Mouse (Mus musculus) midbrain, embryonic 14.5 days (tissue): ENCODE results near the gene Zbtb40. TPM values are rescaled to one million over a fixed set of nuclear protein-coding genes. Genes with fewer than 3 reads are reported as not detected.

Source experiments
- ATAC-seq: fragments of 200-750 bp; cut with Nextera tagmentation; 2 replicates; pipeline ENCODE4 v1.8.0; 2017; ENCODE audit warnings: moderate number of reproducible peaks, moderate library complexity; ENCODE audit not compliant: low FRiP score, low TSS enrichment
- DNase-seq: peaks from one replicate; pipeline ENCODE4 v3.0.0-alpha.2; 2015
- H3K27ac ChIP-seq: fragments of 300-500 bp; sonication (generic); replicated peaks from 2 replicates; pipeline ENCODE4 v1.5.1; 2014; ENCODE audit warnings: mild to moderate bottlenecking, low read depth, low read length, moderate library complexity
- H3K27me3 ChIP-seq: fragments of 300-500 bp; sonication (generic); 2 replicates; pipeline ENCODE4 v1.6.1; 2014; ENCODE audit warnings: low read length, control low read depth, mixed read lengths; ENCODE audit not compliant: control insufficient read depth, insufficient read depth
- H3K36me3 ChIP-seq: fragments of 300-500 bp; sonication (generic); 2 replicates; pipeline ENCODE4 v1.6.1; 2014; ENCODE audit warnings: low read length, control low read depth; ENCODE audit not compliant: control insufficient read depth, insufficient read depth
- H3K4me1 ChIP-seq: fragments of 300-500 bp; sonication (generic); 2 replicates; pipeline ENCODE4 v1.6.1; 2014; ENCODE audit warnings: mild to moderate bottlenecking, antibody characterized with exemption, low read length, control low read depth; ENCODE audit not compliant: control insufficient read depth, insufficient read depth
- H3K4me2 ChIP-seq: fragments of 300-500 bp; sonication (generic); 2 replicates; pipeline ENCODE4 v1.6.1; 2014; ENCODE audit warnings: mild to moderate bottlenecking, low read length, moderate library complexity
- H3K4me3 ChIP-seq: fragments of 300-500 bp; sonication (generic); replicated peaks from 2 replicates; pipeline ENCODE4 v1.5.1; 2014; ENCODE audit warnings: low read depth, low read length
- H3K9ac ChIP-seq: fragments of 300-500 bp; sonication (generic); replicated peaks from 2 replicates; pipeline ENCODE4 v1.6.1; 2014; ENCODE audit warnings: mild to moderate bottlenecking, low read length, moderate library complexity
- H3K9me3 ChIP-seq: fragments of 300-500 bp; sonication (generic); 2 replicates; pipeline ENCODE4 v1.6.1; 2016; ENCODE audit warnings: low read length, control low read depth, mixed read lengths; ENCODE audit not compliant: control insufficient read depth
- WGBS: fragments of 180-500 bp; shearing (Covaris S2); extraction: QIAGEN DNeasy Blood & Tissue Kit; methylation state at CpG from one replicate; pipeline ENCODE4 v1.1.7; 2014; 5-methylcytosine and 5-hydroxymethylcytosine counted together
- polyA plus RNA-seq: library from polyadenylated mRNA; unstranded; fragments of >200 nt; fragmentation: Nextera tagmentation; extraction: Ambion mirVana; gene quantifications from 2 replicates; pipeline ENCODE4 v1.2.1, GENCODE M21; 2014

Gene Zbtb40
- polyA plus RNA-seq, 1 experiment from 2014 or later, result 4.3 TPM

GRCm38 (mm10) chr4:137001825-137002224, 46.8 kb downstream of the Zbtb40 start:
- Histone ChIP-seq H3K4me1 (peaks cover 12% of the 10 kb centered on the region), H3K4me3 (no peak overlapping the region), H3K36me3 (peaks cover 24% of the 10 kb centered on the region), H3K4me2 (no peak overlapping the region), H3K9ac (no peak overlapping the region), H3K27ac (no peak overlapping the region), H3K27me3 (no peaks in the 10 kb centered on the region), H3K9me3 (no peaks in the 10 kb centered on the region)
- 80% methylated on average over 3 of the region's 3 CpGs for WGBS
- DNase-seq, result no peak
- no peak for ATAC-seq

GRCm38 (mm10) chr4:137001020-137001419, 47.6 kb downstream of the Zbtb40 start:
- no peak overlapping the region for H3K9ac ChIP-seq
- no peak for ATAC-seq
- no peak overlapping the region; the same call in 1 of the 2 replicates for H3K27ac ChIP-seq
- H3K36me3 ChIP-seq, result peaks cover 24% of the 10 kb centered on the region
- WGBS, result 77% methylated on average over 7 of the region's 7 CpGs
- peaks cover 5% of the 10 kb centered on the region for H3K4me1 ChIP-seq
- no peaks in the 10 kb centered on the region for H3K9me3 ChIP-seq
- H3K4me3 ChIP-seq, result no peak overlapping the region
- DNase-seq, result no peak
- H3K27me3 ChIP-seq, result no peaks in the 10 kb centered on the region
- no peak overlapping the region for H3K4me2 ChIP-seq

DNA sequence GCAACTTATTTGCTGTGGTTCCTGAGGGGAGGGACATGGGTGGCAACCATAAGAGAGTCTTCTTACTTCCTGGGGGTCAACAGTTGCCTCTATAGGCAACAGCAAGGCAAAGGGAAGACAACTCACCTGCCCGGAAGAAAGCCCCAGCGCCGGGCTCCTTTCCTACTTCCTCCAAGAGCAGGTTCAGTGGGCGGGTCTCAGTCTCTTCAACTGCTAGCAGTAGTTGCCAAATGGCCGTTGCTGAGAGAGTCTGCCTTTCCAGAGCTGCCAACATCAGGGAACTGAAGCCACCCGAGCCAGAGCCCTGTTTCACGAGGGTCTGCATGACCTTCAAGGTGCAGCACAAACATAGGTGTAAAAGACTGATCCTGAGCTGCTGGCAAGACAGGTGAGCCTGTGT, 50.2 kb downstream of the Zbtb40 start:
- Histone ChIP-seq H3K9me3 (no peaks in the 10 kb centered on the region), H3K4me2 (no peak overlapping the region), H3K36me3 (peaks cover 45% of the 10 kb centered on the region), H3K27ac (no peak overlapping the region), H3K9ac (no peak overlapping the region), H3K27me3 (no peaks in the 10 kb centered on the region), H3K4me3 (no peak overlapping the region), H3K4me1 (no peaks in the 10 kb centered on the region)
- no peak for DNase-seq
- no peak for ATAC-seq
- WGBS, result 87% methylated on average over 7 of the region's 7 CpGs

GRCm38 (mm10) chr4:136997723-136998345, 50.8 kb downstream of the Zbtb40 start:
- DNase-seq, result no peak
- Histone ChIP-seq H3K4me3 (no peak overlapping the region), H3K27ac (no peak overlapping the region), H3K36me3 (peaks cover 48% of the 10 kb centered on the region), H3K27me3 (no peaks in the 10 kb centered on the region), H3K9ac (no peak overlapping the region), H3K4me2 (no peak overlapping the region), H3K4me1 (no peaks in the 10 kb centered on the region), H3K9me3 (no peaks in the 10 kb centered on the region)
- no peak for ATAC-seq
- WGBS, result 94% methylated on average over 12 of the region's 12 CpGs

DNA sequence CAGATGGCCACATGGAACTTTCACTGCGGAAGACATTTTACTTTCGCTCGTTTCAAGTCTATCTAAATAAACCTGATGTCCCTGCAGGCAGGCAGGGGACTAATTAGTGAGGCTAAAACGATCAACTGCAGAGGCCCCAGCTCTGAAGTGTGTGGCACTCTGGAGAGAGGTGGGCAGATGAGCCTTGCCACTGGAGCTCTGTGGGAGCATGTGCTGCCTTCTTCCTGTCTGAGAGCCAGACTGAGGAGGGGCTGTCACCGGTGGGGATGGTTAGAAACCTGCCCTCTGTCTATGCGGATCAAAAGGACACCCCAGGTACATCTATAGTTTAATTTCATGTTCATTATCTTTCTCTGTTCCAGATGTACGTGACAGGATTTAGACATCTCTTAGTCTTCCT, 51.7 kb downstream of the Zbtb40 start:
- H3K9ac ChIP-seq, result 0 out of 2 replicates have a peak overlapping the region, but pooled peaks have one; percentile 3
- H3K27ac ChIP-seq, result peak overlapping the region; percentile 26; the same call in 1 of the 2 replicates
- H3K4me3 ChIP-seq, result no peak overlapping the region
- ATAC-seq, result no peak
- WGBS, result 68% methylated on average over 7 of the region's 7 CpGs
- no peaks in the 10 kb centered on the region for H3K4me1 ChIP-seq
- no peak for DNase-seq
- peaks cover 51% of the 10 kb centered on the region for H3K36me3 ChIP-seq
- no peak overlapping the region for H3K4me2 ChIP-seq
- H3K27me3 ChIP-seq, result no peaks in the 10 kb centered on the region
- H3K9me3 ChIP-seq, result no peaks in the 10 kb centered on the region

DNA sequence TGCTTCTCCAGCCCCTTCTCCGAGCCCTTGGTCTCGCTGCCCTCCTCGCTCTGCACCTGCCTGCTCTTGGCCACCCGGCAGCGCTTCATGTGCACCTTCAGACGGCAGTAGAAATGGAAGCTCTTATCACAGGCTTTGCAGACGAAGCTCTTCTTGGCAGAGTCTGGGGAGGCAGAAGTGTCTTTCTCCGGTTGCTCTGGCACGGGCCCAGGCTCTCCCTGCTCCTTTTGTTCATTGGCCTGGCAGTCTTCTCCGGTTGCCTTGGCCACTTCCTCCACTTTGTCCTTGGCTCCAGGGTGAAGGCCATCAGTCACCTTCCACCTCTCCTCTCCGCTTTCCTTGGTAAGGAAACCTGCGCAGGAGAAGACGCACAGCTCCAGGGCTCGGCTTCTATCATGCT, 53.2 kb downstream of the Zbtb40 start:
- H3K4me2 ChIP-seq, result no peak overlapping the region
- H3K9ac ChIP-seq, result no peak overlapping the region
- no peak for ATAC-seq
- H3K9me3 ChIP-seq, result no peaks in the 10 kb centered on the region
- WGBS, result 91% methylated on average over 14 of the region's 14 CpGs
- H3K27ac ChIP-seq, result no peak overlapping the region
- H3K4me1 ChIP-seq, result no peaks in the 10 kb centered on the region
- no peak overlapping the region for H3K4me3 ChIP-seq
- no peak for DNase-seq
- H3K36me3 ChIP-seq, result peaks cover 54% of the 10 kb centered on the region
- no peaks in the 10 kb centered on the region for H3K27me3 ChIP-seq

DNA sequence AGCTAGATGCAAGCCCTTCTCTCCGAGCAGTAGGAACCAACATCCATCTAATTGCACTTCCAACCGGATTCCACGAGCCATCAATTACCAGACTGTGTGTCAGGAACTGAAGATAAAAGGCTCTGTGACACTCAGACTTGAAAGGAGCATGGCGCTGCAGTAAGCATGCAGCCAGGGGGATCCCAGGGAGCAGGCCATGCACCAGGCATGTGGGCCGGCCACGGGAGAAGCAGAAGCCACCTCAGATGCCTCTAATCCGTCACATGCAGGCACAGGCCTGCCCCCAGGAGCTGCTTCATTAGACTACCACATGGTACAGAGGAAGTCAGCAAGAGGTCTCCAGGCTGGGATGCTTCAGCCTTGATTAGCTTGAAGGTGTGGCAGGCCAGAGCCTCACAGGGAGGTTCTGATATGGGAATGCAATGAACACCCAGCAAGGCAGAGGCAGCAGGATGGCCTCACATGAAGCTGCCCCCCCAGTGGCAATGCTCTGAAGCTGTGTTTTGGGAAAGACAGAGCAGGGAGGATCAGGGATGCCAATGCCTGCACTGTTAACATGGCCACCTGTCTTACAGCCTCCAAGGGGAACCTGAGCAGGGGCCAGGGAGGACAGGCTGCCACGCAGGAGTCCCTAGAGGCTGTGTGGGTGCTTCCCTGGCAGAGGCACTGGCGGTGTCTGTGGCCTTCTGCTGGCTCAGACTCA, 66.5 kb downstream of the Zbtb40 start:
- peaks cover 11% of the 10 kb centered on the region; the same call in 1 of the 2 replicates for H3K27me3 ChIP-seq

GRCm38 (mm10) chr4:136981347-136981746, 67.3 kb downstream of the Zbtb40 start:
- Histone ChIP-seq H3K27me3 (peaks cover 18% of the 10 kb centered on the region; the same call in 1 of the 2 replicates), H3K4me1 (peaks cover 14% of the 10 kb centered on the region; the same call in 1 of the 2 replicates), H3K27ac (peak overlapping the region; percentile 46), H3K9me3 (no peaks in the 10 kb centered on the region), H3K36me3 (peaks cover 3% of the 10 kb centered on the region; the same call in 1 of the 2 replicates), H3K9ac (no peak overlapping the region), H3K4me2 (no peak overlapping the region), H3K4me3 (no peak overlapping the region)
- 6% methylated on average over 12 of the region's 12 CpGs for WGBS
- DNase-seq (peak; percentile 91), ATAC-seq (peak; percentile 67; the same call in 1 of the 2 replicates)

More for the DNA sequence above, 66.5 kb downstream of the Zbtb40 start:
- Histone ChIP-seq H3K27ac (peak overlapping the region; percentile 46), H3K4me1 (peaks cover 14% of the 10 kb centered on the region; the same call in 1 of the 2 replicates), H3K4me2 (no peak overlapping the region), H3K9me3 (no peaks in the 10 kb centered on the region), H3K9ac (peak overlapping the region; percentile 24), H3K36me3 (peaks cover 10% of the 10 kb centered on the region), H3K4me3 (no peak overlapping the region)
- 51% methylated on average over 9 of the region's 9 CpGs for WGBS
- no peak for DNase-seq
- peak; percentile 27; the same call in 1 of the 2 replicates for ATAC-seq
